Mouse (Mus musculus) fat pad, adult 2 months (tissue): ENCODE data around the gene Olfr24.
"Not testable (repeated sequence)": the region's sequence is repeated elsewhere in the genome, so short reads cannot be mapped to it uniquely, and the experiment has no call there.

Source experiments
- DNase-seq: peaks from one replicate; pipeline ENCODE4 v3.0.0-alpha.2; 2011; ENCODE audit warnings: low read depth, low spot score; ENCODE audit errors: extremely low read depth

Olfr24 gene

DNA sequence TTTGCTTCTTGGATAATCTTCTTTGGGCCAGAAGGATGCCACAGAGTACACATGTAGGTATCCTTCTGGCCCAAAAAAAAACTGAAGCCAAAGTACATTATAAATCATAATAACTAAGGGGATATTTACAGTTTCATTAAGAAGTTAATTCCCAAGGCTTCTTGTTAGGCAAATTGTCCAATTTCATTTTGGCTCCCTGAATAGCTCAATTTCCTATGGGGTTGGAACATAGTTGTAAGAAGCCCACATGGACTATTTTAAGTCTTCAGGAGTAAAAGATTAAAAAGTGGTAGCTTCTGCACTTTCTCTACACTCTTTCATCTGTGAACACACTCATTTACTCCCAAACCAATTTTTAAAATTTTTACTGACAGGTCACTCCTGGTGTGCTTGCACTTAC is at the start of gene Olfr24:
Gene Olfr24 (minus strand): TSS at position 101 of the 400 bp plus-strand sequence.
- DNase-seq = no peak

DNA sequence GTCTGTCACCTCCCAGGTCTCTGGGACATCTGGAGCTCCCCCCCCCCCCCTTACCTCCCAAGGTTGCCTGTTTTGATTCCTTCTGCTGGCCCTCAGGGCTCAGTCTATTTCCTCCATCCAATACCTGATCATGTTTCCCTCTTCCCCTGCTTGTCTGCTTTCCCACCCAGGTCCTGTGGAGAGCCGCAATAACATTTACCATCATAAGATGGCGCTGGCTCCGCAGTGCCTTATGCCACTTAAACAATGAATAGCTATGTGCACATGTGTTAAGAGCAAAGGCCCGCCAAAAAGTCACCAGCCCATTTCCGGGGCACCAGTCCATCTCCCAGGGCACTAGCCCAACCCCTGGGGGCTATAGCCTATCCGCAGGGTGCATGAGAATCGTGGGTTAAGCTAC is 21.5 kb upstream of the Olfr24 start:
- DNase-seq = no peak

DNA sequence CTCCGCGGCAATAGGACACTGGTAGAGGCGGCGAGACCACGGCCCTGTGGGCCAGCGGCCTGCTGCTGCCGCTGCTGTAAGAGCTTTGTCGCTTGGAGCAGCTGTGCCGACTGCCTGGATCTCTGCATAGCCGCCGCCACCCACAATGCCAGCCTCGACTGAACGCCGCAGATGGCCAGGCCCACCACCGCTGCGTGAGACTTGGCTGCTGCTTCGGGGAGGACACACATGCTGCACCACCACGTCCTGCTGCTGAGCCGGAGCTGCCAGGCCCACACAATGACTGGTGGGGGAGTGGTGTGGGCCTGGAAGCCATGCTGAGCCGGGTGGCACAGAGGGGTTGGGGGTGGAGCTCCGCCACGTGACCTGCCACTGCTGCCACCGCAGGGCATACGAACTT is 15.7 kb upstream of the Olfr24 start:
- no peak for DNase-seq

DNA sequence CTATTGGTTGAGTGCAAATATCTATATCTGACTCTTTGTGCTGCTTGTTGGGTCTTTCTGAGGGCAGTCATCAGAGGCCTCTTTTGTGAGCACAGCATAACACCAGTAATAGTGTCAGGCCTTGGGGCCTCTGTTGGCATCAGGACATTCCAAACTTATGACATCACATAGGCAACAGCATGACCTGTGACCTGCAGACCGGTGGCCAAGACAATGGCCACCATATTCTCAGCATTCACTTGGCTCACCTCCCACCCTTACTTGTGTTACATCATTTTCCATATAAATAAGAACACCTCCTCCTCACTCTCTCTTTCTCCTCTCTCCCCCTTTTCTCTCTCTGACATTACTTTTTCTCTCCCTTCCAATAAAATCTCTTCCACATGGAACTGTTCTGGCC is 15.2 kb upstream of the Olfr24 start:
- no peak for DNase-seq

DNA sequence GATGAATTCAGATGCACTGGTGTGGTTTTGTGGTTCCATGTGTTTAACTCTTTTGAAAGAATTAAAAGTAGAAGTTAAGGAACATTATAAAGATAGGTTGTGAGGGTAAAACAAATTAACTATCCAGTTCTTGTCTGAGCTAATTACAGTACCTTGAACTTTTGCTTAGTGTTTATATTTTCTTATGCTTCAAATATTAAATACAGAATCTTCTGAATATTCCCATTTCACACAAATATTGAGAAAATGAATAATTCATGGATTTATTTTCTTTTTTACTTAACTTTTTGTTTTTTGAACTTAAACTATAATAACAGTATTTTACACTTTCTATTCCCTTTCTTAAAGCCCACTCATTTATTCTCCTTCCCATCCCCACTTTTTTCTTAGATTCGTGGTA is 8.2 kb downstream of the Olfr24 start:
- DNase-seq = no peak

DNA sequence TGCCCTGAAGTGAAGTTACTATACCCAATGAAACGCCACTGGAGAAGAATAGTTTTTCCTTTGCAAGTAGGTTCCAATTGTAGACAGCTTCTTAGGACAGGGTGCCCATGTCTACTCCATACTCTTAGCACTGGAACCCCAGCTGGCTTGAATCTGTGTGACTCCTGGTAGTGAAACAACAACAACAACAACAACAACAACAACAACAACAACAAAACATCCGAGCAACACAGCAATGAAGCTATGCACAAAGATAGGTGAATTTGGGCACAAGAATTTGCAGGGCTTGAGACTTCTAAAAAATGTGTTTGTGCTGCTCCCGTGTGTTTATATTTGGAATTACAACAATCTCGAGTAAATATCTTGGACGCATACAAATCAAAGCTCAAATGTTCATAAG is 19.2 kb downstream of the Olfr24 start:
- DNase-seq = no peak

DNA sequence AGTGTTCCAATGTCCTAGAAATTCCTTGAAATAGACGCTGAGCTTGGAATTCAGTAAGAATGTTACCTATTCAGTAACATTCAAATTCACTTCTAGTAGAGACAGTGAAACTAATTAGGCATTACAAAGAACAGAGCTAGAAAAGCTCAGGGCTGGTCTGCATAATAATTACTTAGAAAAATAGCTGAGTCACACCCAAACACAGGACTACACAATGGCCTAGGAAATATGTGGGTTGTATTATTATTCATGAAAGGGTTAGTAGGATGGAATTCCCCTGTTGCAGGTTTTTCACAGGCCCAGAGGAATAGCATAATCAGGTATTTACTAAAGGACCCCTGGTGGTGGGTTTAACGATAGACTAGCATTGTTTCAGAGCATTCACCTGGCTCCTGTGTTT is 29.6 kb downstream of the Olfr24 start:
- not testable (repeated sequence) for DNase-seq

DNA sequence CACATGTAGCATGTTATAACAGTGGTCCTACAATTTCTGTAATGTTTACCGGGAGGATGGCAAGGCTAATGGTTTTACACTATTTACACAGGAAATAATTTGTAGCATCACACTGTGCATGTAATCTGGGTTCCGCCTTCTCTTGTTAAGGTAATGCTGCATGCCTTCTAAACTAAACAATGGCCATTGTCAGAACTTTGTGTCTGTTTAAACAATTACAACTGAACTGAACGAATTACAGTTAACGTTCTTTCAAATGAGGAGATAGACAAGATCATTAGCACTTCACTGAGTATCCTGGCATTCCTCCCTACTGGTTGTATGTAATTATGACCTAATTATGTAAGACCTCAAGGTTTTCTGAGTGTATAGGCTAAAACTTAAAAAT is 41.1 kb downstream of the Olfr24 start:
- DNase-seq = no peak

DNA sequence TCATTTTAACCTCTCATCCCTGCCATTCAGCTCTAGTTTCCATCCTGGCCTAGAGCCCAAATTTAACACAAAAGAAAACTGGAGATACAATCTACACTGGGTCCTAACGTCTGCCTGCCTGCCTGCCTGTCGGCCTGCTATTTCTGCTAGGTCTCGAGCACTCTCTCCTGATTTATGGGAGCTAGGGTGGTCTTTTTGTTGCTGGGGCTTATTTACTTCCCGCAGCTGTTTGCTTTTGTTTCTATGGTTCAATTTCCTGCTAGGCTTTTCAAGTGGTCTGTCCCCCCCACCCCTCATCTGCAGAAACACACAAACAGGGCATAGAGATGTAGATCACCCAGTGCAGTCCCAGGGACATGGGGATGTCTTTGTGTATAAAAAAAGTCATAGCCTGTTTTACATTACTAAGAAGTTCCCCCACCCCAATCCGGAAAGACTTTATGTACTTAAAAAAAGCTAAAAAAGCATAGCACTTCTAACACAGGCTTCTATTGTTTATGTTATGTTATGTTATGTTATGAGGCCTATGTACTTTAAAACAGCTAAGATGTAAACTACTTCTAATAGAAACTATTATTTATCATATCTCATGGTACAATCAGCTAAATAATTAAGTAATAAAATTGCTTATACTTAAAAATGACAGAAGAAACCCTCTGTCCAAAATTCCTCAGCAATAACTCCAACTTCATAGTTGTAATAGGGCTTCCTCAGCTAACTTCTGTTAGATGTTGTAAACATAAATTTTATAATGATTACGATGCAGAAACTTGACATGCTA is 41.7 kb downstream of the Olfr24 start:
- DNase-seq = no peak

DNA sequence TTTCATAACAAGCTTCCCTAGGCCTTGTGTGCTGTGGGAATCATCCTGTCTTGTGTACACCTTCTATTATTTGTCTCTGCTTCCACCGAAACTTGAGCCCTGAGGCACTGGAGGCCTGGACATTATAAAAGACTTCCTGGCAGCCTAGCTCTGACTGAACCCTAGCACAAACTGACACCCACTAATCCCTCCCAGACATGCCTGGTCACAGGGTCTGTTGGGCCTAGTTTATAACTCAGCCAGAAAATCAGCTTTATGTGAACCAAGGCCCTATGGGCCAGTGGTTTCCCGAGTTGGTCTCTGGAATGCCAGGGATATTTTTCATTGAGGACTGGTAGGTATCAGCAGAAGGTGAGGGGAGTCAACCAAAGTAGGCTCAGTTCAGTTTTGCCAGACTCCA is 42.8 kb downstream of the Olfr24 start:
- no peak for DNase-seq

DNA sequence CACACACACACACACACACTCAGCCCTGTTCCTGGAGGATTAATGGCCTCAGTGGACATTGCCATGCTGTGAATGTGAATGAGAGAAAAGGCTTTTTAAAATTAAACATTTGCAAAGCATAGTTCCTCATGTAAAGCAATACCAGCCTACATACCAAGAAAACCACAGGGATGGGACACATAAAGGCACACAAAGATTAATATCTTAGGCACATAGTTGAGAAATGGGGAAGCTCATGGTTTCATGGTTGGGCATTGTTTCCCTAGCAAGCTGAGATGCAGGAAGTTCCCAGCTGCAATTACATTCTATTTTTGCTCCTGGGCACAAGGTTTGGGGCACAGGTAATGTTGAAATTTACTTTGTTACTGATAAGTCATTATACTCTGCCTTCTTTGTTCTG is 58.2 kb downstream of the Olfr24 start:
- no peak for DNase-seq
